Mouse (Mus musculus) macrophage (primary cell): ENCODE data around the gene Ccdc162. TPM values are rescaled to one million over a fixed set of nuclear protein-coding genes. Genes with fewer than 3 reads are reported as not detected.

Experiments used
- H3K27ac ChIP-seq: fragments of 350-480 bp; formaldehyde crosslinking; 2 replicates; pipeline ENCODE4 v1.9.0; 2021
- H3K36me3 ChIP-seq: fragments of 350-480 bp; formaldehyde crosslinking; 2 replicates; pipeline ENCODE4 v1.9.0; 2021; ENCODE audit errors: inconsistent target
- H3K4me3 ChIP-seq: fragments of 350-480 bp; formaldehyde crosslinking; 2 replicates; pipeline ENCODE4 v1.9.0; 2021; ENCODE audit errors: inconsistent target
- H3K79me2 ChIP-seq: fragments of 350-480 bp; formaldehyde crosslinking; 2 replicates; pipeline ENCODE4 v1.9.0; 2021; ENCODE audit errors: inconsistent target
- WGBS: methylation state at CpG from one replicate; pipeline ENCODE4 v1.1.7; 2026; ENCODE audit warnings: inconsistent platforms; ENCODE audit not compliant: missing documents; 5-methylcytosine and 5-hydroxymethylcytosine counted together
- polyA plus RNA-seq: library from polyadenylated mRNA; stranded (reverse); fragments of 250-400 nt; gene quantifications from 3 replicates; pipeline ENCODE4 v1.2.4, GENCODE M21; 2018; ENCODE audit warnings: inconsistent platforms
- total RNA-seq, 78 experiments: library from RNA; depleted of rRNA; stranded (reverse); fragments of 250-400 nt; gene quantifications; 1 replicate in 9 of 78; 2 replicates in 24 of 78; 3 replicates in 43 of 78; 4 replicates in 2 of 78; pipeline ENCODE4 v1.2.4; 2018; ENCODE audit warnings: inconsistent platforms in 56 of 78

Gene Ccdc162
- total RNA-seq (2018; cell fraction: chromatin; rRNA removed) = under 1 TPM in 10 of 26 experiments, not detected in 16; 0.20 to 0.75 (median 0.42) TPM
- total RNA-seq (2018; cell fraction: cytosol; rRNA removed) = under 1 TPM in 14 of 26 experiments, not detected in 12; 0.05 to 0.34 (median 0.19) TPM
- total RNA-seq (2018; cell fraction: nucleus; rRNA removed) = 1 to 10 TPM in 1 of 26 experiments, under 1 TPM in 11, not detected in 14; 0.25 to 1.0 (median 0.52) TPM
- polyA plus RNA-seq = 0.16 TPM in 1 of 3 replicates, not detected in the others

DNA sequence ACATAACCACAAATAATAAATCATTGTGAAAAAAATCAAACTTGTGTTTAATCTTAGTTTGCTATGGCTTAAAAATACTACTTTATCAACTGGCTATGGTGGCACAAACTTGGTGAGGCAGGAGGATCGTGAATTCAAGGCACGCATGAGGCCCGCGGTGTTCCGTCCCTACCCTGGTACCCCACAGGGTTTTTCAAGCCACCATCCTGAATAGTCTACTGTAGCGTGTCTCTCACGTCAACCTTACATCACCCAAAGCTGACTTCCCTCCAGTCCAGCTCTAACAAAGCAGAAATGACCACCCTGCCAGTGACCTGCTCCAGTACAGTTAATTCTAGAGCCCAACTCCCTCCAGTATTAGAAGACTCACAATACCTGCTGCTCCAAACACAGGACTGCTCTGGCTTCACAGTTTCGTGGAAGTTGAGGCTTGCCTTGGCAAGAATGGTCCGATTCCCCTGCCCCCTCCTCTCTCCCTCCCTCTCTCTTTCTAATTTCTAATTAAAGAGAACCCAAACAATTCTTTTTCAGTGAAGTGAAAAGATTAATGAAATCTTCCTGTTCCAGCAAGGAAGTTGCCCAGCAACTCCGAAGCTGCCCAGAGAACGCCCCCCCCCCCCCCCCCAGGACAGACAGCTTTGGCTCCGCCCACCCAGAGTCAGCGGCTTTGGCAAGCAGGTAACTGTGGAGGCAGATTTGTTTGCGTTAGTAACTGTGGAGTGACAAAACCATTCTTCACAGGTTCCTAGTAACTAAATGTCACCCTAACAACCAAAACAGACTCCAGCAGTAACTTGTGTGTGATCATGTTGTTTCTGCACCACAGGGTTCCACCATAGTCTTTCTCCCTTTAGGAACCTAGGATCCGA, at the start of gene Ccdc162:
Gene Ccdc162, minus strand, starts transcription at position 606 of the 869 bp plus-strand sequence.
- Histone ChIP-seq H3K27ac (no peak within 1 kb of the TSS), H3K36me3 (no peaks in the 10 kb centered on the region), H3K79me2 (no peaks in the 10 kb centered on the region), H3K4me3 (no peak within 1 kb of the TSS)
- 79% methylated on average over 15 of the region's 15 CpGs for WGBS

DNA sequence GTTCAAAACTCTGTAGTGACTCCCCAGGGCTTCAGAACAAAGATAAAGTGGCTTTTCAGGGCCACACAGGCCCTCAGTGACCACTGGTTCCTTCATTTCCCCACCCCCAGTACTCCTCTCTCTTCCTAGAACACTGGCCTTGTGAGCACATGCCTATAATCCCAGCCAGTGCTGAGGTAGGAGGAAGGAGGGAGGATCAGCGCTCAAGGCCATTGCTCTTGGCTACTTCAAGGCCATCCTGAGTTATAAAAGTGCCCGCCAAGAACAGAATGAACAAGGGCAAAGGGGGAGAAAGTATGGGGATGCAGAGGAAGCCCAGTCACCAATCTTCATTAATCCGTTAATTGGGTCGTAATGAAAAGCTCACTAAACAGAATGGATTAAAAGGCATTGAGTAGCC, 49.2 kb upstream of the Ccdc162 start:
- Histone ChIP-seq H3K36me3 (no peaks in the 10 kb centered on the region), H3K79me2 (no peaks in the 10 kb centered on the region), H3K27ac (no peak overlapping the region), H3K4me3 (no peak overlapping the region)
- whole genome bisulfite sequencing = 92% methylated on average over 4 of the region's 4 CpGs

DNA sequence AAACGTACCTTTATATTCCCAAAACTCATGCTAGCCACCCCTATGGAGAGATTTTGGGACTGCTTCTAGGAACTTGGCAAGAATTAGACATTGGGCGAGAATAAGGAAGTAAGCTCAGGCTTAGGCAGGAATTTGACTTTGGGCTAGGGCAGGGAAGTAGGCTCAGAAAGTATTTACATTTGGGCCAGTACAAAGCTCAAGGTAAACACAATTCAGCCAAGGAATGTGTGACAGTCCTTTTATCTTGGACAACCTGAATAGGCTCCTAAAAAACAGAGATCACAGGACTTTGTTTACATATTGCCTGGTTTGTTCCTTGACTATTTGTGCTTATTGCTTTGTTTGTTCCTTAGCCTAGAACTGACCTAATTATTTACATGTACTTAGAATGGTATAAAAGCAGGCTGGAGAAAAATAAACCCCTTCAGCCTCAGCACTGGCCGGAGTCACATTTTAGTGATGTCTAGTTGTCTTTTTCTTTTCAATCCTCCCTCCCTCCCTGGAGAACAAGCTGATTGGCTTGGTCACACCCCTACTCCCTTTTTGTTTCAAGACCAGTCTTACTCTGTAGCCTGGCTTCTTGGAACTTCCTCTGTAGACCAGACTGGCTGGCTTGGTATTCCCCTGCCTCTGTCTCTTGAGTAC, 47.4 kb upstream of the Ccdc162 start:
- Histone ChIP-seq H3K79me2 (no peaks in the 10 kb centered on the region), H3K27ac (no peak overlapping the region), H3K4me3 (no peak overlapping the region), H3K36me3 (no peaks in the 10 kb centered on the region)
- 93% methylated on average over 3 of the region's 3 CpGs for WGBS

GRCm38 (mm10) chr10:41760866-41761265, 44.4 kb upstream of the Ccdc162 start:
- no peak overlapping the region for H3K27ac ChIP-seq
- WGBS = 95% methylated on average over 3 of the region's 3 CpGs
- H3K36me3 ChIP-seq = no peaks in the 10 kb centered on the region
- no peak overlapping the region for H3K4me3 ChIP-seq
- no peaks in the 10 kb centered on the region for H3K79me2 ChIP-seq

- Histone ChIP-seq H3K79me2 (no peaks in the 10 kb centered on the region), H3K27ac (no peak overlapping the region), H3K36me3 (no peaks in the 10 kb centered on the region), H3K4me3 (no peak overlapping the region)
These were observed 41.6 kb upstream of the Ccdc162 start for GRCm38 (mm10) chr10:41758041-41758440.

DNA sequence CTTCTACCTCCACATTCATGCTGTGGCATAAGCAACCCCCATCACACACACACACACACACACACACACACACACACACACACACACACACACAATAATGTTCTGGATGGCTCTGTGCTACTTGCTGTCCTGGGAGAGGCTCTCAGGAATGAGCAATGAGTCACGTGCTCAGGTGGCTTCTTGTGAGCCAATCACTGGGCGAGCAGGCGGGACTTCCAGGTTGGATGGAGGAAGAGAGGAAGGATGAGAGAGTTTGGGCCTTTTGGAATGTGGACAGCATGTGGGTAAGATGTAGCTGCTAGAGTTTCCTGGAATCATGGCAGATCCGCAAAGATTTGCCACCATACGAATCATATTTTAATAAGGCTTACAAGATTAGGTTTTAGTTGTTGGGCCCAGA, 40.8 kb upstream of the Ccdc162 start:
- Histone ChIP-seq H3K27ac (no peak overlapping the region), H3K79me2 (no peaks in the 10 kb centered on the region), H3K36me3 (no peaks in the 10 kb centered on the region), H3K4me3 (no peak overlapping the region)
- WGBS = 80% methylated on average over 5 of the region's 5 CpGs

DNA sequence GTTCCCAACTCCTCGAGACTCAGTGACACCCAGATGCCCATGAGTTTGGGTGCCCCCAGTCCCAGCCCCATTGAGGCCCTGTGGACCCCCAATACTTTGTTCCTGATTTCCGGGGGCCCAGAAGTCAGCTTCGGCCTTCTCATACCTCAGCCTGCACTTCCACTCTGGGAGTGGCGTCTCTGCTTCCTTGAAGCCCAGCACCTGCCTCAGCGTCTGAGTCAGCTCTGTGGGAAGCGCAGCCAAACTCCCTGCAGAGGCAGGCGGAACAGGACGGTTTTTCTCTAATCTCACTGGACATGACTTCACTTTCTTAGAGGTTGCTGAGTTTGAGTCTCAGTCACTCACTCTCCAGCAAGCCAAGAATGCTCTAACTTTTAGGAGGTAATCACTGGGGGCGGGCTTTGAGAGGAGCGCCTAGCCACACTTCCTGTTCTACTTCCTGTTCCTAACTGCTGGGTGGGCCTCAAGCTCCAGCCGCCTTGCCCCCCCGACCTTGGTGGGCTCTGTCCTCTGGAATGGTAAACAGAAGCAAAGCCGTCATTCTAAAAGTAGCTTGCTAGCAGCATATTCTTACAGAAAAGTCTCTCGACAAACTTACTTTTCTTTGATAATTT, 35.5 kb upstream of the Ccdc162 start:
- H3K36me3 ChIP-seq = no peaks in the 10 kb centered on the region
- no peak overlapping the region for H3K4me3 ChIP-seq
- no peak overlapping the region for H3K27ac ChIP-seq
- no peaks in the 10 kb centered on the region for H3K79me2 ChIP-seq
- WGBS = 14% methylated on average over 12 of the region's 14 CpGs

- WGBS = 92% methylated on average over 3 of the region's 3 CpGs
- no peaks in the 10 kb centered on the region for H3K36me3 ChIP-seq
- H3K79me2 ChIP-seq = no peaks in the 10 kb centered on the region
- H3K4me3 ChIP-seq = no peak overlapping the region
- no peak overlapping the region for H3K27ac ChIP-seq
These were observed 32.9 kb upstream of the Ccdc162 start for GRCm38 (mm10) chr10:41749306-41749705.

- no peak overlapping the region for H3K27ac ChIP-seq
- H3K4me3 ChIP-seq = no peak overlapping the region
- no peaks in the 10 kb centered on the region for H3K36me3 ChIP-seq
- WGBS = 100% methylated on average over 4 of the region's 5 CpGs
- no peaks in the 10 kb centered on the region for H3K79me2 ChIP-seq
These were observed 30.1 kb upstream of the Ccdc162 start for GRCm38 (mm10) chr10:41746554-41746953.

GRCm38 (mm10) chr10:41744006-41744405, 27.6 kb upstream of the Ccdc162 start:
- 95% methylated on average over 4 of the region's 4 CpGs for WGBS

GRCm38 (mm10) chr10:41740221-41740620, 23.8 kb upstream of the Ccdc162 start:
- WGBS = 95% methylated on average over 2 of the region's 2 CpGs
- H3K27ac ChIP-seq = no peak overlapping the region
- no peak overlapping the region for H3K4me3 ChIP-seq
- no peaks in the 10 kb centered on the region for H3K79me2 ChIP-seq
- H3K36me3 ChIP-seq = no peaks in the 10 kb centered on the region

More at GRCm38 (mm10) chr10:41744006-41744405, 27.6 kb upstream of the Ccdc162 start:
- Histone ChIP-seq H3K27ac (no peak overlapping the region), H3K36me3 (no peaks in the 10 kb centered on the region), H3K79me2 (no peaks in the 10 kb centered on the region), H3K4me3 (no peak overlapping the region)

DNA sequence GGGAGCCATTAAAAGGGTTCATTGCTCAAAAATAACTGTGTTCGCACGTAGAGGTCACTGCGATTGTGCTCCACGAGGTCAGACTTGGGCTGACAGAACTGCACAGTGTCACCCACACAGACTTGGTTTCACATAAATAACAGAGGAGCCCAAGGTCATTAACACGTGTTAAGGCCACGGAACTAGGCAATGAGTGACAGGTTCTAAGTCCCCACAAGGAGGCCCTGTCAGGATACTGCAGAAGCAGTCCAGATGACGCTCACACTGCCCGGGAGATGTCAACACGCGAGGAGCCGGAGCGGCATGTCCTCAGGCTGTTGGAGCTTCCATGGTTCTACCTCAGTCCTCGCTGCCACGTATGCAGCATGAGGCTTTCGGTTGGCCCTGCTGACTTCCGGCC, 20.8 kb upstream of the Ccdc162 start:
- 91% methylated on average over 16 of the region's 16 CpGs for WGBS
- no peak overlapping the region for H3K4me3 ChIP-seq
- no peaks in the 10 kb centered on the region for H3K36me3 ChIP-seq
- no peaks in the 10 kb centered on the region for H3K79me2 ChIP-seq
- H3K27ac ChIP-seq = no peak overlapping the region

DNA sequence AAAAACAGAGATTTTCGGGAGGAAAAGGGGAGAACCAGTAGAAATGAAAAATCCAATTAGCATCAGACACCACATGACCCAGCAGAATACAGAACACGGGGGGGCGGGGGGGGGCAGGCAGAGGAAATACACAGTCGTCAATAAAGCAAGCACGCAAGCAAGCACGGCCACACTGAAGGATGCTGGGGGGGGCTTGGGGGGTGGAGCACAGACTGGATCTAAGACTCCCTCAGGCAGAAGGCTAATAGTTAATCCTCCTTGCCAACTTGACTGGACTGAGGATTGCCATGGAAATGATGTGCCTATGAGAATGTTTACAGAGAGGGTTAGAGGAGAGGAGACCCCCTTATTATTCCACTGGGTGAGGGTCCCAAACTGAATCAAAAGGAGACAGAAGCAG, 19.0 kb upstream of the Ccdc162 start:
- Histone ChIP-seq H3K27ac (no peak overlapping the region), H3K79me2 (no peaks in the 10 kb centered on the region), H3K36me3 (no peaks in the 10 kb centered on the region), H3K4me3 (no peak overlapping the region)
- 94% methylated on average over 3 of the region's 6 CpGs for WGBS

DNA sequence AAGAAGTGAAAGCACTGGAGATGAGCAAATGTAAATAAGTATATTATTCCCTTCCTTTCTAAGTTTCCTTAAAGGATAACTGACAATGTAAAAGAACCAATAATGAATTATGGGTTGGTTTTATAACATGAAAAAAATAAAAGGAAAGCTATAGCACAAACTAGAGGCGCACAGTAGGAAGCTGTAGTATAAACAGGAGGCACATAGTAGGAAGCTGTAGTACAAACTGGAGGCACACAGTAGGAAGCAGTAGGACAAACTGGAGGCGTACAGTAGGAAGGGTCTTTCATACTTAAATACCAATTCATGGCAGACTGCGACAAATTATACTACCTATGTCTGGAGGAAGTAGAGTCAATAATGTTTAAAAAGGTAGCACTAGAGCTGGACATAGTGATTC, 16.8 kb upstream of the Ccdc162 start:
- Histone ChIP-seq H3K79me2 (no peaks in the 10 kb centered on the region), H3K4me3 (no peak overlapping the region), H3K36me3 (no peaks in the 10 kb centered on the region), H3K27ac (no peak overlapping the region)
- 96% methylated on average over 3 of the region's 3 CpGs for WGBS

DNA sequence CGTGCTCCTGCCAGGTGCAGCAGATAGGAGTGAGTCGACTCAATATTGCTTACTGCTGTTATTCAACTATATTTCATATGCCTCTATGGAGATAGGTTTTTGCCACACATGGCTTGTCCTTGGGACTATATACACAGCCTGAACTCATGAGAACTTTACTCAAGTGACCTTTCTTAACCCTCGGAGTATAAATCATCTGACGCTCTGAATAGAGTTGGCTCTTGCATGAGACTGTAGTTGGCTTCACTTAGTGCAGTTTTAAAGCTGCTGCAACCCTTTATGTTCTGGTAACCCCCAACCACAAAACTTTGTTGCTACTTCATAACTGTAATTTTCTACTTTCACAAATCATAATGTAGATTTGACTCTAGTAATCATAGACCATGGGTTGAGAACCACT, 15.5 kb upstream of the Ccdc162 start:
- Histone ChIP-seq H3K4me3 (no peak overlapping the region), H3K27ac (no peak overlapping the region), H3K79me2 (no peaks in the 10 kb centered on the region), H3K36me3 (no peaks in the 10 kb centered on the region)
- 97% methylated on average over 4 of the region's 4 CpGs for WGBS
